Mouse (Mus musculus) right cerebral cortex, postnatal 10 days (tissue): ENCODE measurements around the gene Impg1.
"Not testable (repeated sequence)": the region's sequence is repeated elsewhere in the genome, so short reads cannot be mapped to it uniquely, and the experiment has no call there.

Experiments
- DNase-seq, 2 experiments: peaks; one replicate each; pipeline ENCODE4 v3.0.0; 2021; ENCODE audit warnings: low spot score in 2 of 2

The Impg1 gene

DNA sequence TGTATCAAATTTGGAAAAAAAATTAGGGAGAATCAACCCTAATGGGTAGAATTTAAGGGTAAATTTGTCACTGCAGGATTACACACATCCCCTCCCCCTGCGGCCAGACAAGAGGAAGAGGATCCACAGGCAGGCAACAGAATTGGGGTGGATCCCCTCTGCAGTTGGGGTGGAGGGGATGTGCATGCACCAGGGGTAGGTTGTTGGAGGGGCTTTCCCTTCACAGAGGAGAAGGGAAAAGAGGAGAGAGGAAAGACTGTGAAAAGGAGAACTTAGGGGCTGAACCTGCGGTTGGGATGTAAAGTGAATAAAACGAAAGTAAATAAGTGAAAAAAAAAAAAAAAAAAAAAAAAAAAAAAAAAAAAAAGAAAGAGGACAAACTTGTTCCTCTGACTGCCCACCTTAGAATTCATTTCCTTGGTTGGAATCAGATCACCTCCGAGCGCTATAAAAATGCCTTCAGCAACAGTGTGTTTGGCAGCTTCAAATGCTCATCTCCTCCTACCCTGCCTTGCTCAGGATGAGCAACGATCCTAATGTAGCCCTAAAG, 120.8 kb downstream of the Impg1 start:
- DNase-seq, result no peak

DNA sequence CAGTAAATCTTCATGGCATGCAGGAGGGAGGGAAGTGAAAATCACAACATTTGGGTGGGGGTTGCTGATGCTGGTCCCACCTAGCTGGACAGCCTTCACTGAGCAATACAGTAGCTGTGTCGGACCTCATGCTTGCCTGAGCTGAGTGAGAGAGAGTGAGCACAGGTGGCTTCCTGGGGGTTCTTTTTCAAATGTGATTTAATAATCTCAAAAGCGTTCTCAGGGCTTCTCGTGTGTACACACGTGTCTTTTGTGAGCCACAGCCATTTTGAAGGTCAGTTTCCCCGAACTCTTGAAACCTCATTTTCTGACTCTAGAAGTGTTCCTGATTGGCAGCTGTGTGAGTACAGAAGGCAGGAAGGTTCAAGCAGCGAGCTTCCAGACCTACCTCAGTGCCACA, 122.8 kb downstream of the Impg1 start:
- DNase-seq, result no peak

DNA sequence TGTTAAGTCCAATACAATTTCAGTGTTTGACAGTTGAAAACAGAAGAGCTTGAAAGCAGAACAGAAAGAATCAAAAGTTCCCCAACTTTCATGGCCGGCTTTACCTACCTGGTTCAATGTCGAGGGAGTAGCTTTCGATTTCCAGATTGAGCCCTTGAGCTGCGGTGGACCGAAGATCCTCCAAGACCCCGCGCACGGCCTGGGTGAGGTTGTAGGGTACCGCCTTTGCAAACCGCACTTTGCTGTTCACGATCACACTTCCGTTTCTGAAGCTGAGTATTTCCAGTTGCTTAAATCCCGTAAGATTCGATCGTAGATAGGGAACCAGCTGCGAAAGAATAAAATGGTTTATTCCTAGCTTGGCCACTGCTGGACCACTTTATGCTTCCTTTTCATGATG, 123.5 kb downstream of the Impg1 start:
- no peak for DNase-seq

DNA sequence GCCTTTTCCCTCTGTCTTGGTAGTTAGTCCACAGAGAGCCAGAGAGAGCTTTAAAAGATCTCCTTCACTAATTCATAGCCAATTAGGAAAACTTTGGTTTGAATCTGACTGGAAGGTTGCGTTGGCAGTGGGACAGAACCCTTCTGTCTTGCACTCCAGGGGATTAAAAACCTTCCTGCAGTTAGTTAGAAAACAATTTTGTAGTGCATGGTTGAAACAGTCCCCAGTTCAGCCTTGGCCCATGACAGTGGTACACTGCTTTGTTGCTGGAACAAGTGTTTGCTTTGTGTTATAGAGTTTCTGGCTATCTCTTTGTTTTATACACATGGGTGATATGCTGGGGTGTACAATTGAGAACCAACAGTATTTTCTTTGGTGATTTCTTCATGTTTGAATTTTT, 124.4 kb downstream of the Impg1 start:
- DNase-seq, result peak in 1 of 2 experiments; percentile 28

DNA sequence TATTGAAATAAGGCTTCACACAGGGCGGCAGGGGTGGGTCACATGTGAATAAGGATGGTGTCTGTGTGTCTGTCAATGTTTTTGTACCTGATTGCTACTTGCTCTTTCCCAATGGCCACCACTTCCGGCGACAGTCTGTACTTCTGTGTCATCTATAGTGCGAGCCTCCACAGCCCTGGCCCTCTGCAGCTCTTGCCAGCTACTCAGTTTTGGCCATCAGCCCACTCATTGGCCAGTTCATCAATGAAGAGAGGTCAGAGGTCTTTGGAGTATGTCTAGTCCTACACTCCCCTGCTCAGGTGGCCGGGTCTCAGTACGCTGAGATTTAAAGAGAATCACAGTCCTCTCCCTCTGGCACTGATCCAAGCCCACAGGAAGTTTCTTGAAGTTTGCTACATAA, 127.3 kb downstream of the Impg1 start:
- no peak for DNase-seq

DNA sequence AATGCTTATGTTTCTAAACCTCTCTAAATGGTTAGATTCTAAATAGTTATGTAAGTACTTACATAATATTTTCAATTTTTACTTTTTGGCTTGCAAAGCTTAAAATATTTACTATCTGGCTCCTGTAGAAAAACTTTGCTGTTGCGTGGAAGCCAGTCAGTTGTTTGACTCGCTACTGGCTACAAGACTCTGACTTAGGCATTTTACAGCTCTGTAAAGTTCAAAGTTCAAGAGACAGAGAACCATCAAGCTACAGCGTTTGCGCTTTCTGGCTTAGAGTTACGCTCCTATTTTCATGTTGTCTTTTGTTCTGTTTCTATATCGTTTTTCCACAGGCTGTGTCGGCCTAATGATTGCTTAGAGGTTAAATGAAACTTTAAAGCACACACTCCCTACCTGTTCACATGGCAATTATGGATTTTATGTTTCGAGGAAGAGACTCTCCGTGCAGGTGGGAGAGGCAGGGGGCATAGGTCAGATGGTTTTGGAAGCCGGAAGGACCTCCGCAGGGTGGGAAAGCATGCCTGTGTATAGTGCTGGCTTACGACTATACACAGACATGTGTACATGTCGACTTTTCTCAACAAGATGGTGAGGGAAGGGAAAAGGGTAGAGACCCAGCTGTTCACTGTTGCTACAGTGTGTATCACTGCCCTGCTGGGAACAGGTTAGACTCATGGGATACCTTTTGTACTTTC, 129.5 kb downstream of the Impg1 start:
- no peak for DNase-seq

DNA sequence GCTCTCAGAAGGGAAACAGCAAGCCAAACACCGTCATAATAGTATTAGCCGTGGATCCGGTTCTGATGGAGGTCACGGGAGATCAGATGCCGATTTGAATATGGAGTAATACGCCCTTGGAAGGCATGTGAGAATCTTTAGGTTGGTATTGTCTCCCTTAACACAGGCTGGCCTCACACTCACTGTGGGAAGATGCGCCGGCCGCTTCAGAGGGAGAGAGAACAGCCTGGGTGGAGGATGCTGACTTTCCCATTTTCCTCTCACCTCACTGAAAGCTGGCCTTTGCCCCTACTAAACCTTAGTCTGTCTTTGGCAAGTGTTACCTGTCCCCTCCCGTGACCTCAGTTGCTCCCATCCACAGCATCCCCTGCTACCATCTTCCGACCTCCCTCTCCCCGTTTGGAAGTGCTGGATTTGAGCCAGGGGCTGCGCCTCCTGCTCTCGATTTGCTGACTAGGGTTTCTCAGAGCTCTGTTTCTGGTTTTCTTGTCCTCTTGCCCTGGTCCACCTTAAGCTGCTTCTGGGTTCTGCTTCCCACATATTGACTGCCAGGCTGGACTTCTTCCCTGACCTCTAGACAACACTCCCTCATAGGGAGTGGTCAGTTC, 131.2 kb downstream of the Impg1 start:
- DNase-seq, result no peak

DNA sequence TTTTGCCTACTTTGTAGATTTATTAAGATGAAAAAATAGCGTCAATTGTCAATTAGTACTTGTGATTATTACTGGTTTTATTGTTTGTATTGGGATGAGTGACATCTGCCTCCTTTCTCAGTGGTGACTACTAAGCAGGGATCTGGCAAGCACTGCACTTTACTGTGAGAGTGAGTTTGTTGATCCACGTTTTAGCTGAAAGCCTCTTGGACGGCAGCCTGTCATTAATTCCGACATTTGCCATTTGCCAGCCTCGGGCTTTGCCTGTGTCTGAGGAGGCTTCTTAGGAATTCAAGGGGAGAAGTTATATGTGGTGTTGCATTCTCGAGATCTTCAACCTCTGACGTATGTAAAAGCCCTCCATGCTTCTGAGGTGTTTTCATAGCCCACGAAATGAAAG, 131.8 kb downstream of the Impg1 start:
- no peak for DNase-seq

DNA sequence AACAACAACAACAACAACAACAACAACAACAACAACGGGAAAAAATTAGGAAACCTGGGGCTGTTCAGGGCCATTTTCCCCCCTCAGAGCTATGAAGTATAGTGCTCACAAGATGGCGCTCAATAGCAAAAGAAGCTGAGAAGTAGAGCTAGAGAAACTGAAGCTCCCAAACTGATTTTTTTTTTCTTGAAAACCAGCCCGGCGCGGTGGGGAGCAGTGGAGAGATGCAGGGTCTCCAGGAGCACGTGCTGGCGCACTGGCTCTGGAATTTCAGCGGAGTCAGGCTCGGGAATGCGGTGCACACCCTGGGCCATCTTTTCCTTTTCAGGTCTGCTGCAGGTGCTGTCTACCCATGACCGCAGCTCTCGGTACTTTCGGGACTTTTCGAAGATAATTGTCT, 133.1 kb downstream of the Impg1 start:
- peak; percentile 74 for DNase-seq

DNA sequence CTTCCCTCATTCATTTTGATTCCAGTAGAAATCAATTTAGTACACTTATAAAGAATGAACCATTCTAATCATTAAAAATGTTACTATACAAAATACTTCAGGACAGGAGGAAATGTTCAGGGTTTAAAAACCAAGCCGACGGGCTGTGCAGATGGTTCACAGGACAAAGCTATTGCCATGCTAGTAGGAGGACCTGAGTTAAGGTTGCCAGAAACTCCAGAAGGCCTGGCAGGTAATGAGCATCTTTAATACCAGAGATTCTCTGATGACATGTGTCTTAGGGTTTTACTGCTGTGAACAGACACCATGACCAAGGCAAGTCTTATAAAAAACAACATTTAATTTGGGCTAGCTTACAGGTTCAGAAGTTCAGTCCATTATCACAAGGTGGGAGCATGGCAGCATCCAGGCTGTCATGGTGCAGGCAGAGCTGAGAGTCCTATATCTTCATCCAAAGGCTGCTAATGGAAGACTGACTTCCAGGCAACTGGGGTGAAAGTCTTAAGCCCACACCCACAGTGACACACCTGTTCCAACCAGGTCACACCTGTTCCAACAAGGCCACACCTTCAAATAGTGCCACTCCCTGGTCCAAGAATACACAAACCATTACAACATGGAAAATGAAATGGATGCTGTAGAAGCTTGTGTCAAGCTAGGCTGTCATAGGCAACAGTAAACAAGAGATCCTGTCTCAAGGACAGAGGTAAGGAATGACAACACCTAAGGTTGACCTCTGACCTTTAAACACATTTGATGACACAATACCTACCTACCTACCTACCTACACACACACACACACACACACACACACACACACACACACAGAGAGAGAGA, 144.0 kb downstream of the Impg1 start:
- DNase-seq, result not testable (repeated sequence)

DNA sequence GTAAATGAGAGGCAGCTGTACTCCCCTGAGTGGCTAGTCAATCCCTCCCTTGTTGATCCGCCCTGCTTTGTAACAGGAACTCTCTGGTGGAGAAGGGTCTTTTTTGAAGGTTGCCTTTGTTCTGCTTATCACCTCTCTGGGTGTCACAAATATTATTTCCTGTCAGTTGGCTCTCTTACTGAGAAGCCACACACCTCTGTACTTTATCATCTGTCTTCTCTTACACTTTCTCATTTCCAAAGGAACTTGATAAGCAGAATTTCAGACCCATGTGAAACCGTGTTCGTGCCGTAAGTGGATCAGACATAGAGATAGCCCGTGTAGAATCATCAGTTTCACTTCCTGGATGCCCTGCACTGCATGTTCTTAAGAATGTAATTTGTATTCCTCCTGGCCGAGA, 147.3 kb downstream of the Impg1 start:
- DNase-seq, result no peak

DNA sequence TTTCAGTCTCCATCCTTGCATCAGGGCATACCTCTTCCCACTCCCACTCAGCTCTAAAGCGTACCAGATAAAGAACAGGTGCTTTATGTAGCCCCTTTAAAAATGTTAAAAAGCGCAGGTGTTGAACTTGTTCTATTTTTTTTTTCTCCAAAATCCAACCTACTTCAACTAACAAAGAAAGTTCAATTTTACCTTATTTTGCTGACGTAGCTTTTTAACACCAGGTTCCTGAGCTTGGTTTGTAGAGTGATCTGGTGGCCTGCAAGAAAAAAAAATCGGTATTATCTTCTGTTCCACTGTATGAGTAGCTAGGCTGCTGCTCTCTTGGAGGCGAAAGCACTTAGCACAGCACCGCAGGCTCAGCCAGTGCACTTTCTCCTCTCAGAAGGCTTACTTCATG, 149.4 kb downstream of the Impg1 start:
- no peak for DNase-seq

DNA sequence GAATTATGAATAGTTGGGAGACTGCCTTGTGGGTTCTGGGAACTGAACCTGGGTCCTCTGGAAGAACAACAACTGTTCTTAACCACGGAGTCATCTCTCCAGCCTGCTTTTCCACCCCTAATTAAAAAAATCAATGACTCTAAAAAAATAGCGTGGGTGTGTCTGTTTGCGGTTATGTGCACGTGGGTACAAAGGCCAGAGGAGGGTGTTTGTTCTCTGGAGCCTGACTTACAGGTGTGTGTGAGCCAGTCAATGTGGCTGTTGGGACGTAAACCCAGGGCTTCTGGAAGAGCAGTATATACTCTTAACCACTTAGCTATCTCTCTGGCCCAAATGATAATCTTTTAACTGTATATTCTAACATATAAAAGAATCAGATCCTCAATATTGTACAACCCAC, 151.7 kb downstream of the Impg1 start:
- no peak for DNase-seq

DNA sequence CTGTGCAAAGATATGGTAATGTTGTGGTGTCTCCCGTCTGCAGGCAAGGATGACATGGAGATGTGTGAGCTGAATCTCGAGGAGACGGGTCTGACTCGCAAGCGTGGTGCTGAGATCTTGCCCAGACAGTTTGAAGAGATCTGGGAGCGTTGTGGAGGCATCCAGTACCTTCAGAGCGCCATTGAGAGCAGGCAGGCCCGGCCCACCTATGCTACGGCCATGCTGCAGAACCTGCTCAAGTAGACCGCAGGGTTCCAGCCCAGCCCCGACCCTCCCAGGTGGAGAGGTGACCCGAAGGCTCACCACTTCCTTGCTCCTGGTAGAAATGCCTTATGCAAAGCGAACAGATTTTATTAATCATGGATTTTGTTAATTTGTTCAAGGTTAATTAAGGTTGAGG, 157.7 kb downstream of the Impg1 start:
- peak; percentile 25 to 39 for DNase-seq

DNA sequence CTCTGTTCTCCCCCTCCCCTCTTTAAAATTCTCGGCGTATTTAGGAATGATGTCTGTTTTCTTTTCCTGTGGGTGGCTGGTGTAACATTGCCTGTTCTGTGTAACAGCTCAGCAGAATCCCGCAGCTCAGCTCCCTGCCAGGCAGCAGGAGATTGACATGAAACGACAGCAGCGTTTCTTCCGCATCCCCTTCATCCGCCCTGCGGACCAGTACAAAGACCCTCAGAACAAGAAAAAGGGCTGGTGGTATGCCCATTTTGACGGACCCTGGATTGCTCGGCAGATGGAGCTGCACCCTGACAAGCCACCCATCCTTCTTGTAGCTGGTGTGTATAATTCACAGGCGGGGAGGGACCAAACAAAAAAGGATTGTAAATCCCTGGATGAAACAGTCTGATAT, 158.4 kb downstream of the Impg1 start:
- DNase-seq, result peak; percentile 43 to 56

DNA sequence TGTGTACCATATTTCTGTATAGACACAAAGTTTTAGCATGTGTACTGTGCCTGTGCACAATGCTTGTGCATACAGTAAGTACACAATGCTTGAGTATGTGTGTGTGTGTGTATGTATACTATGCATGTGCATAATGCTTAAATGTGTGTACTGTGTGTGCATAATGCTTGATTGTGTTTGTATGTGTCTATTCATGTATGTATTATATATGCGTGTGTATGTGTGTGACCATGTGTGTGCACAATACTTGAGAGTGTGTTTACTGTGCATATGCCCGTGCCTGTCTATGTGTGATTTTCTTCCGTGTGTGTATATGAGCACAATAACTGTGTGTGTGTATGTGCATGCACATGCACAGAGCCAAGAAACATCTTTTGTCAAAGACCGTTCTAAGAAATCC, 158.9 kb downstream of the Impg1 start:
- DNase-seq, result no peak

DNA sequence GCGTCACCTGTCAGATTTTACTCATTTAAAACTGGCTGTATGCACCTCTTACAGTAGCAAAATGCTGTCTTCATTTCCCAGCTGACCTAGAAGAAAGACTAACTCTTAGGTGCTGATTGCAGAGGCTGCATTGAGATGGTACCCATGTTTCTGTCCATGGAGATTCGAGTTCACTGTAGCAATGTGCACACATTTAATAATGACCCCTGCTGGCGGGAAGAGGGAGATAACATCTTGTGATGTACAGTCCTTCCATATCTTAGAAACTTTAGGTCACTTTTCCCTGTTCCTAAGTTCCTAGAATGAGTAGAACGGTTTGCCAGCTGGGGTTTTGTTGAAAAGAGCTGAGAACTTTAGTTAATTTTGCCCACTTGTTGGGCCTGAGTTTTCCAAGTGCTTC, 161.8 kb downstream of the Impg1 start:
- no peak for DNase-seq

DNA sequence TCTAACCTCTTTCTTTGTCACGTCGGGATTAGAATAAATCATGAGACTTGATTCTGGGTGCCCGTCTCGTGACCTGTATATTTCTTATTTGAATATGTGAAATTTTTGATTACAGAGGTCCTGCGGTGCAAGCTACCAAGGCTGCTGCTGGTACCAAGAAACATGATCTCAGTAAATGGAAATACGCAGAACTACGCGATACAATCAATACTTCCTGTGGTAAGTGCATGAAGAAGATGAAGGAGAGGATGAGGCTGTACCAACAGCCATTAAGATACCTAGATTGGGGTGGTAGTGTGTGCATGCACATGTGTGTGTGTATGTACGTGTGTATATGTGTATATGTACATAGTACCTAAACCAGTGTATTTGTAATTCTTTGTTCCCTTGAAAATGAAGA, 166.2 kb downstream of the Impg1 start:
- DNase-seq, result no peak

DNA sequence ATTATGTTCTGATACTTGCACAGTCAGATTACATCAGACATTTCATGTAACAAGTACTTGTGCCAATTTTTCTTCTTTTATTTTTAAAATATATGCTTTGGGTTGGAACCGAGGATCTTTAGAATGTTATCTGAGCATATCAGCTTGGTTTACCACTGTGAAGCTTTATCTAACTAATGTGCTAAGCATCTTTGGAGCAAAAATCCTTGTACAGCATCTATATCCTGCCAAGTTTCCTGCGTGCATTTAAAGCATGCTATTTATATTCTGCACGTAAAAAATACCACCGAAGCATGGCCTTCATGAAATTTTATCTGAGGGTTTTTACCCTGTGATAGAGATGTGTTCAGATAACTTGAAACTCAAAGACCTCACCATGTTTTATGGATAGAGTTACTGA, 169.2 kb downstream of the Impg1 start:
- no peak for DNase-seq

DNA sequence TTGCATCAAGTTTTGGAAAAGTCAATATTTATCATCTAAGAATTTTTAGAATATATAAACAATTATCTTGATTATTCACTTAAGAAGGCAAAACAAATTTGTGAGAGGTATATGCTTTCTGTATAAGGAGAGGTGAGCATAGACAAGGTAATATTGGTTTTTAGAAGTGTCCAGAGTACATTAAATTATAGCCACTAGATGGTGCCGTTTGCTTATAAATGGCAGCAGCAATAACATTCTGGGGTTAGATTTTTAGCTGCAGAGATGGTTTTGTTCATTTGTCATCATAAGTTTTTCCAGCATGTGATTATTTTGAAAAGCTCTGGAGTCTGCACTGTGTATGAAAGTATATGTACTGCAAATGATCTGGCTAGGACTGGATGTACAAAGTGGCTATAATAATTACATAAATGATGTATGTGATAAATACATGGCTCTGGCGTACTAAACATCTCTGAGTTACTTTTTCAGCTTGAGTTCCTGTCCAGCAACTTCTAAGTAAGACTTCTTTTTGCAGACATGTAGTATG, 172.2 kb downstream of the Impg1 start:
- no peak for DNase-seq

DNA sequence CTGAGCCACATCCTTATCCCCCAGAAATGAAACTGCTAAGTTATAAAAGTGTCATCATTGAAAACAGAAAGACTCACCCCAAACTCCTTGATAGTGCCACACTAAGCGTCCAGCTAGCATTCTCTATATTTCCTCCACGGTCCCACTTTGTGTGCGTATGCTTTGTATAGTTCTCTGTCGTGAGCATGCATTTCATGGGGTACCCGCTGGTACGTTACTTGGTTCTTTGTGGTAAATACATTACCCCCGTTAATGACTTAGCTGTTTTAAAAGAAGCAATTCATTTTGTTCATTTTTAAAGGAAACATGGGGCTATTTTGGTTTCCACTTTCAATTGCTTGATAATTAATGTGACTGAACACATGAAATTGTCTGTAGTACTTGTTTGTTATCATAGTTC, 178.4 kb downstream of the Impg1 start:
- no peak for DNase-seq

DNA sequence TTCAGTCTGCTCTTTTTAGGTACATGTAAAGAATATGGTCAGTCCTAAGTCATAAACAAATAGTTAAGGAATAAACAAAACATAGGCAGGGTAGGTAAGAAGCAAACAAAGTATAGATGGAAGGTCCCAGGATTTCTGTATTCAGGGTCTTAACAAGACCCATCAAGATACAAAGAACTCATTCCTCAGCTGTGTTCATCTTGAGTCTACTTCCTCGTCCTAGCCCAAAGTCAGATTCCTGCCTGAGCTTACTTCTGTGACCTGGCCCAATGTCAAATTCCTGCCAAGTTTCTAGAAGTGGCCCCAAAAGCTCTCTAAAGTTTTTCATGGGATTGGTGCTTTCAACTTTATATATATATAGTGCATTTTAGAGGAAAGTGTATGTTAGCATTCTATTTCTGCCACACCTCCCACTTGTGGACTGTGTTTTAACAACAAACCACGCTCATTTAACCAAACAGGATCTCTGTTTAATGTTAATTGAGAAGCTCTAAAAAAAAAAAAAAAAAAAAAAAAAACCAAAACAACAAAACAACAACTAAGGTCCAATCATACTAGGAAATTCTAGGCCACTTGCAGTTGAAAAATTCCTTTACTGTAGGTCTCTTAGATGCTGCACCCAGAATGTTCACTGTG, 180.6 kb downstream of the Impg1 start:
- no peak for DNase-seq
